Mouse (Mus musculus): ENCODE measurements at regions not wholly inside any gene's neighbourhood (a gene's known extent, or its start where the extent isn't known, plus 50 kb on each side); places are given as distances from the start of the nearest gene placed in this dataset.
"Not testable (repeated sequence)": the region's sequence is repeated elsewhere in the genome, so short reads cannot be mapped to it uniquely, and the experiment has no call there.

DNA sequence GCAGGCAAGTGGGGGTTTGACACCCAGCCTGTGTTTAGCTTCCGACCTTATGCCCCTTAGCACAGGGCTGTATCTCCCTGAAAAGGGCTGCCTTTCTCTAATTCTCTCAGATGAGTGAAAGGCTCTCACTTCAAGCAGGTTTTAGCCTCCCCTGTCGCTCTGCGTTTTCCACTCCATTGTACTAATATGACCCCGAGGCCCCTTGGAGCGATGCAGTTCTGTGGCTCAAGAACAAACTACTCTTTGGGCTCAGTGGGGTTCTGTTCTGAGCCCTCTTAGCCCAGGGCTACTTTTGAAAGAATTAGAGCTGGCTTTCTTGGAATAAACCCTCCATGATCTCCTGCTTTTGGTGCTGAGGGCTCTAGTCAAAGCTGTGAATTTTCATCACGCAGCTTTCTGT lies 53.4 kb upstream of the Castor2 start:
- Histone ChIP-seq H3K9me3 (no peaks in the 10 kb centered on the region), H3K4me3 (replicated peaks) (no peak overlapping the region), H3K4me1 (no peaks in the 10 kb centered on the region), H3K9ac (no peak overlapping the region), H3K27ac (no peak overlapping the region), H3K36me3 (no peaks in the 10 kb centered on the region), H3K27me3 (replicated peaks) (no peaks in the 10 kb centered on the region), H3K4me2 (no peak overlapping the region)
- ATAC-seq (ENCODE audit: insufficient read depth, low FRiP score, low read depth): no peak
- 73% methylated on average over 6 of the region's 6 CpGs for WGBS

GRCm38 (mm10) chr5:134042938-134043337 lies 56.6 kb upstream of the Castor2 start:
- not testable (repeated sequence) for H3K4me3 ChIP-seq (replicated peaks); H3K4me1 ChIP-seq; H3K9ac ChIP-seq; H3K4me2 ChIP-seq; H3K36me3 ChIP-seq; H3K27ac ChIP-seq; ATAC-seq (ENCODE audit: insufficient read depth, low FRiP score, low read depth); H3K27me3 ChIP-seq (replicated peaks); H3K9me3 ChIP-seq
- 60% methylated on average over 1 of the region's 2 CpGs for WGBS

DNA sequence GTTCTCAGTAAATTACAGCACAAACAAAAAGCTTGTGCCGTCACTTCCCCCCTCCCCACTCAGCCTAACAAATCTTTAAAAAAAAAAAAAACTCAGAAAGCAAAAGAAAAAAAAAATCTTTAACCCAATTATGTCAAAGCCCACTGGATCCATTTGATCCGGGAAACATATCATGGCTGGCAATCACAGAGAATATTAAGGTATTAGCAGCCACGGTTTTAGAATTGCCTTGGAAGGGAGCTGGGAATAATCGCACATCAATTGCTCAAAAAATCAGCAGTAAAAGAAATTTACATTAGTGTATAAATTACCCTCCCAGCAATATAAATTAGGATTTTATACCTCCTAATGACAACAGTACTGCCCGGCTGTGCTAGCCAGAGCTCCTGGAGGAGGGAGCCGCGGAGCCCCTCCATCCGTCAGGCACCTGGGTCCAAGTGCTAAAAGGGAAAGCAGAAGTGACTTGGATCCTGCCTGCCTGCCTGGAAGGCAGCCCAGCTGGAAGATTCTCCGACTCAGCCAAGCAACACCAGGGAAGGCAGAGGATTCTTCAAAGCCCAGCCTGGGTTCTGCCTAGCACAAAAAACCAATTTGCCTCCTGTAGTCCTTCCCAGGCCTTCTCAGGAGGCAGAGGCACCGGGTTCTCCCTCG lies 72.1 kb upstream of the Castor2 start:
- 47% methylated on average over 11 of the region's 11 CpGs for WGBS
- Histone ChIP-seq H3K9ac (no peak overlapping the region), H3K27me3 (replicated peaks) (no peaks in the 10 kb centered on the region), H3K36me3 (no peaks in the 10 kb centered on the region), H3K4me1 (no peaks in the 10 kb centered on the region), H3K9me3 (no peaks in the 10 kb centered on the region), H3K4me2 (no peak overlapping the region), H3K4me3 (replicated peaks) (no peak overlapping the region), H3K27ac (no peak overlapping the region)
- ATAC-seq (ENCODE audit: insufficient read depth, low FRiP score, low read depth): no peak

- H3K4me1 ChIP-seq: peaks cover 2% of the 10 kb centered on the region; the same call in 1 of the 2 replicates
- no peaks in the 10 kb centered on the region for H3K36me3 ChIP-seq
- WGBS: 80% methylated on average over 13 of the region's 13 CpGs
- H3K9ac ChIP-seq: no peak overlapping the region
- no peaks in the 10 kb centered on the region for H3K9me3 ChIP-seq
- no peak overlapping the region for H3K4me3 ChIP-seq (replicated peaks)
- no peak overlapping the region for H3K27ac ChIP-seq
- no peak overlapping the region for H3K4me2 ChIP-seq
- no peak for ATAC-seq (ENCODE audit: insufficient read depth, low FRiP score, low read depth)
- no peaks in the 10 kb centered on the region for H3K27me3 ChIP-seq (replicated peaks)
Observed at GRCm38 (mm10) chr5:134019651-134020432, 79.7 kb upstream of the Castor2 start.

DNA sequence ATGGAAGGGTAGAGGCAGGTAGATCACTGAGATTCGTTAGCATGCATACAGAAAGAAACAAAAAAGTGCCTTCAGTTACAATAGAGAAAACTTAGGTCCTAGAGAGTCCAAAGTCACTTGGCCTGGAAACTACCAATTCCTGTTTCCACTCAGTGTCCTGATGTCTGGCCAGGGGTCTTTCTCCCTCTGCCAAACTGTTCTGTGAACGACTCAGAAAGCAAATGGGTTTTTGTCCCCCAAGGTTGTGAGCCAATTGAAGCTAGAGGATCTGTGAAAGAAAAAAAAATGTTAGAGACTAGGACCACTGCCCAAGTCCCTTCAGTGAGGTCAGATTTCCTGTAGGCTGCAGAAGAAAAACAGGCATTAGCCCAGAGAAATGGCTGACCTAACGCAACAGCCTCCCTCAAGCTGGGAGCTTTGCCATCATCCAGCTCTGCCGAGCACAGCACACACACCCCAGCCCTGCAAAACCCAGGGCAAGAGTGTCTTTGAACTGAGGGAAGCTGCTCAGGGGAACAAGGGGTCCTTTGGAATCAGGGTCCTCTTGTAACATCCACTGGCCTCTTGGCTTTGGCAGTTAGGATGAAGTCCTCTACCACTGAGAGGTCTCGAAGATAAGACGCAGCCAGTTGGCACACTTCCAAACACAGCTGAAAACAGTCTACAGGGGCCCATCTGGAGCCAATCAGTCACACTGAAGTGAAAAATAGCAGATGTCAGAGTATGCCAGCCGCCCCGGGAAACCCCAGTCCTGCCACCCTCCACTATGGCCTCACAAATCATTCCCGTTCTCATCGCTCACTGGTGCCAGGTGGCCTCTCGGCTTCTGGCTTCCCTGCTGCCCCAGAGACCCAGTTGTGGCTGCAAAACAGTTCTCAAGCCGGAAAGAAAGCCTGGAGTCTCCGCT lies 85.0 kb upstream of the Castor2 start:
- Histone ChIP-seq H3K4me1 (peaks cover 9% of the 10 kb centered on the region), H3K9me3 (no peaks in the 10 kb centered on the region), H3K4me3 (replicated peaks) (no peak overlapping the region), H3K4me2 (peak overlapping the region; percentile 3; the same call in 1 of the 2 replicates), H3K36me3 (no peaks in the 10 kb centered on the region), H3K27ac (peak overlapping the region; percentile 78), H3K27me3 (replicated peaks) (no peaks in the 10 kb centered on the region), H3K9ac (no peak overlapping the region)
- peak; percentile 76 for ATAC-seq (ENCODE audit: insufficient read depth, low FRiP score, low read depth)
- WGBS: 23% methylated on average over 13 of the region's 13 CpGs

GRCm38 (mm10) chr5:134013206-134013605 lies 86.3 kb upstream of the Castor2 start:
- 75% methylated on average over 8 of the region's 8 CpGs for WGBS
- H3K9me3 ChIP-seq: no peaks in the 10 kb centered on the region
- peaks cover 9% of the 10 kb centered on the region for H3K4me1 ChIP-seq
- H3K4me3 ChIP-seq (replicated peaks): no peak overlapping the region
- ATAC-seq (ENCODE audit: insufficient read depth, low FRiP score, low read depth): no peak
- H3K27ac ChIP-seq: no peak overlapping the region
- no peaks in the 10 kb centered on the region for H3K27me3 ChIP-seq (replicated peaks)
- H3K9ac ChIP-seq: no peak overlapping the region
- no peak overlapping the region for H3K4me2 ChIP-seq
- H3K36me3 ChIP-seq: no peaks in the 10 kb centered on the region

- H3K4me3 ChIP-seq (replicated peaks): no peak overlapping the region
- ATAC-seq (ENCODE audit: insufficient read depth, low FRiP score, low read depth): no peak
- no peak overlapping the region for H3K4me2 ChIP-seq
- H3K27ac ChIP-seq: no peak overlapping the region
- H3K27me3 ChIP-seq (replicated peaks): no peaks in the 10 kb centered on the region
- no peaks in the 10 kb centered on the region for H3K36me3 ChIP-seq
- WGBS: 75% methylated on average over 14 of the region's 14 CpGs
- H3K4me1 ChIP-seq: peaks cover 11% of the 10 kb centered on the region
- H3K9ac ChIP-seq: no peak overlapping the region
- no peaks in the 10 kb centered on the region for H3K9me3 ChIP-seq
Observed at GRCm38 (mm10) chr5:134009843-134010242, 89.7 kb upstream of the Castor2 start.

DNA sequence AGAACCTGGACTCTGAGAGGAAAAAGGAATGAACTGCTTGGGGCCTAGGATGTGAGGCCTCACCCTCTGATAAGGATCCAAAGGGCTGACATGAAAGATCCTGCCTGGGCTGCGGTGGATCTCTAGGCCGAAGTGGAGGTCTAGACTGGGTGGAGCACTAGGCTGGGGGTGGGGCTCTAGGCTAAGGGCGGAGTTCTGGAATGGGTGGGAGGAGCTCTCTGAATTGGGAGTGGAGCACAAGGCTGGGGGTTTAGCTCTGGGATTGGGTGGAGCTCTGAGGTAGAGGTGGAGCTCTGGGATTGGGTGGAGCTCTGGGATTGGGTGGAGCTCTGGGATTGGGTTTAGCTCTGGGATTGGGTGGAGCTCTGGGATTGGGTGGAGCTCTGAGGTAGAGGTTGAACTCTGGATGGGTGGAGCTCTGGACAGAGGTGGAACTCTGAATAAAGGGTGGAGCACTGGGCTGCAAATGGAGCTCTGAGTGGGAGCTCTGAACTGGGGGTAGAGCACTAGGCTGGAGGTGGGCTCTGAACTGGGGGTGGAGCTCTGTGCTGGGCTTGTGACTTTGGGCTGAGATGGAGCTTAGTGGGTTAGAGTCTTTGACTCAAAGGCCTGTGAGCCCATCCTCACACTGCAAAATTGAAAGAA lies 92.3 kb upstream of the Castor2 start:
- Histone ChIP-seq H3K4me2 (no peak overlapping the region), H3K4me1 (peaks cover 3% of the 10 kb centered on the region; the same call in 1 of the 2 replicates), H3K4me3 (replicated peaks) (no peak overlapping the region), H3K27ac (no peak overlapping the region), H3K9ac (no peak overlapping the region), H3K27me3 (replicated peaks) (no peaks in the 10 kb centered on the region), H3K9me3 (no peaks in the 10 kb centered on the region), H3K36me3 (no peaks in the 10 kb centered on the region)
- 17% methylated on average over 3 of the region's 3 CpGs for WGBS
- ATAC-seq (ENCODE audit: insufficient read depth, low FRiP score, low read depth): peak; percentile 74

GRCm38 (mm10) chr5:134006470-134007126 lies 92.9 kb upstream of the Castor2 start:
- peak; percentile 77 for ATAC-seq (ENCODE audit: insufficient read depth, low FRiP score, low read depth)
- H3K36me3 ChIP-seq: no peaks in the 10 kb centered on the region
- no peaks in the 10 kb centered on the region for H3K27me3 ChIP-seq (replicated peaks)
- H3K27ac ChIP-seq: no peak overlapping the region
- WGBS: 6% methylated on average over 14 of the region's 14 CpGs
- no peaks in the 10 kb centered on the region for H3K9me3 ChIP-seq
- peak overlapping the region; percentile 20 for H3K4me3 ChIP-seq (replicated peaks)
- peak overlapping the region; percentile 59 for H3K4me2 ChIP-seq
- H3K4me1 ChIP-seq: peaks cover 3% of the 10 kb centered on the region; the same call in 1 of the 2 replicates
- no peak overlapping the region for H3K9ac ChIP-seq

GRCm38 (mm10) chr5:134006001-134006400 lies 93.5 kb upstream of the Castor2 start:
- Histone ChIP-seq H3K4me2 (no peak overlapping the region), H3K9ac (no peak overlapping the region), H3K9me3 (no peaks in the 10 kb centered on the region), H3K4me3 (replicated peaks) (no peak overlapping the region), H3K27me3 (replicated peaks) (no peaks in the 10 kb centered on the region), H3K27ac (no peak overlapping the region), H3K36me3 (no peaks in the 10 kb centered on the region), H3K4me1 (peaks cover 3% of the 10 kb centered on the region; the same call in 1 of the 2 replicates)
- WGBS: 69% methylated on average over 3 of the region's 3 CpGs
- no peak for ATAC-seq (ENCODE audit: insufficient read depth, low FRiP score, low read depth)

GRCm38 (mm10) chr5:134000100-134000499 lies 99.4 kb upstream of the Castor2 start:
- Histone ChIP-seq H3K27ac (no peak overlapping the region), H3K9me3 (no peaks in the 10 kb centered on the region), H3K4me3 (replicated peaks) (no peak overlapping the region), H3K27me3 (replicated peaks) (no peaks in the 10 kb centered on the region), H3K4me1 (no peaks in the 10 kb centered on the region), H3K9ac (no peak overlapping the region), H3K36me3 (no peaks in the 10 kb centered on the region), H3K4me2 (no peak overlapping the region)
- no peak for ATAC-seq (ENCODE audit: insufficient read depth, low FRiP score, low read depth)
- 13% methylated on average over 3 of the region's 3 CpGs for WGBS

All from stomach, embryonic 15.5 days (tissue).